Mouse (Mus musculus) embryonic fibroblast, embryonic 13.5 days (primary cell): ENCODE measurements around the gene Kcnk2.

Experiments
- CTCF ChIP-seq: IDR thresholded peaks from 2 replicates; pipeline ENCODE4 v1.5.1; 2011; ENCODE audit warnings: mild to moderate bottlenecking, control low read depth, low read length, moderate library complexity, borderline replicate concordance; ENCODE audit not compliant: insufficient read depth
- POLR2A ChIP-seq: IDR thresholded peaks from 2 replicates; pipeline ENCODE4 v1.6.1; 2011; ENCODE audit warnings: low read depth, mild to moderate bottlenecking, control low read depth, low read length, moderate library complexity

GRCm38 (mm10) chr1:189426252-189426651, 24.2 kb upstream of the Kcnk2 start:
- TF ChIP-seq CTCF: no peak
- TF ChIP-seq POLR2A: no peak
